Mouse (Mus musculus) adrenal gland, postnatal 25 days (tissue): ENCODE results near the gene Adamts7. TPM values are rescaled to one million over a fixed set of nuclear protein-coding genes. Genes with fewer than 3 reads are reported as not detected.

Source experiments
- DNase-seq: peaks from one replicate; pipeline ENCODE4 v3.0.0; 2021; ENCODE audit warnings: mixed read lengths
- long read RNA-seq: library from polyadenylated mRNA; stranded (forward); transcript quantifications from one replicate; pipeline ENCODE4 v2.0.0, GENCODE M21; 2021
- total RNA-seq: library from RNA; stranded (reverse); gene quantifications from 2 replicates; pipeline ENCODE4 v1.2.3, GENCODE M21; 2021

Adamts7 gene
- 6.0 and 7.5 TPM in 2 replicates for total RNA-seq
- long read RNA-seq = 0 reads

- peak; percentile 46 for DNase-seq
These were observed at the start of gene Adamts7 for GRCm38 (mm10) chr9:90162926-90163748. Gene Adamts7 (plus strand): TSS chr9:90163069.

DNA sequence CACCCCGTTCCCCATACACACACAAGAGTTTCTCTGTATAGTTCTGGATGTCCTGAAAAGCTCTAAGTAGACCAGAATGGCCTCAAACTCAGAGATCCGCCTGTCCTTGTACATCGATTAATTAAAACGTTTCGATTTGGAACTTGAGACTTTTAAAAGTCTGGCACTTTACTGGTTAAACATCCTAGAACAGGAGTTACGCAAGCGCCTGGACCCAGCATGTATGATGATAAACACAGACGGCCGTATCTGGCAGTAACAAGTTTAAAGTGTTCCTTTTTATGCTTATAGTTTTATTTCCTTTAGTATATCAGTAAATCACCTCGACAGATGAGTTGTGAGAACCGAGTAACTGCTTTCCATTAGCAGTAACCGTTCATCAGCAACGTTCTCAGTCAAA lies 49.7 kb upstream of the Adamts7 start:
- no peak for DNase-seq

- peak; percentile 86 for DNase-seq
These were observed 49.0 kb upstream of the Adamts7 start for GRCm38 (mm10) chr9:90113651-90114566.

DNA sequence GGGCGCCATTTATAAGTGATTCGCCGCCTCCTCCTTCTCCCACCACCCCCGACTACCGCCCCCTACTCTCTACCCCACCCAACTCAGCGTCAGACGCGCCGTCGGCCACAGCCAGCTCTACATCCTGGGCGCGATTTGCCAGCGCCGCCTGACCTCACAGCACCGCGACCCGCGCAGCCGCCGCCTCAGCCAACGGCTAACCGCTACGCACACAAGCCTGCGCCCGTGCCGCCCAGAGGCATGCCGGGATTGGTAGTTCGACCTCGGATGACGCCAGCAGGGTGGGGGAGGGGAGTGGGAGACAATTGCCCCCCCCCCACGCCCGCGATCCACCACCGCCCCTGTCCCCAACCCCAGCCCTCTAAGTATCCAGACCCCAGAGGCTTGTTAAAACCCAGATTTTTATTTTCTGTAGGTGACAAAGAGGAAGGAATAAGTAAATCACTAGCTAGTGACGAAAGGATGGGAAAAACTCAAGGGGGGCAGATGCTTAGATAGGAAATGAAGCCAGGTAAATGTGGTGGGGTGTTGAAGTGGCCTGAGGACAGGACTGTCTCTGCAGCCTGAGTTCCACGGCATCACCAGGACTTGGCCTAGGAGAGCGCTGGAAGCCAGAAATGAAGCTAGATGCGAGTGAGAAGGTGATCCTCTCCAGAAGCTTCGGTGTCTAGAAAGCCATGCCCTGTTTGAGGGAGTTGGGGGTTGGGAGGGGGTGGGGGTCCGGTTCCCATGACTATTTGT lies 48.1 kb upstream of the Adamts7 start, which contains the start of gene Morf4l1:
Gene Morf4l1, minus strand, starts transcription at position 208 of the 741 bp plus-strand sequence.
- DNase-seq = peak; percentile 97

- no peak for DNase-seq
These were observed 47.6 kb upstream of the Adamts7 start for GRCm38 (mm10) chr9:90115308-90115700.

DNA sequence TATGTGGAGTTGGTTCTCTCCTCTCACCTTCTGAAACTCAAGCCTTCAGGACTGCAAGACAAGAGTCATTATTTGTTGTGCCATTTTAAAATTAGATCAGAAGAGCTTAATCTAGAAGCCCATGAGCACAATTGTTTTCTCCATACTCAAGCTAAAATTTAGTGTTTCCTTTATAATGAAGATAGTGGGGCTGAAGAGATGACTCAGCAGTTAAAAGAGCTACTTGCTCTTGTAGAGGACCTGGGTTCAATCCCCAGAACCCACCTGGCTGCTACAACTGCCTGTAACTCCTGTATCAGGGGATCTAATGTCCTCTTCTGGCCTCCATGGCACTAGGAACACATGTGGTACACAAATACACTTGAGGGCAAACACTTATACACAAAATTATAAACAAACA lies 45.6 kb upstream of the Adamts7 start:
- no peak for DNase-seq

- no peak for DNase-seq
These were observed 40.6 kb upstream of the Adamts7 start for GRCm38 (mm10) chr9:90122246-90122740.

DNA sequence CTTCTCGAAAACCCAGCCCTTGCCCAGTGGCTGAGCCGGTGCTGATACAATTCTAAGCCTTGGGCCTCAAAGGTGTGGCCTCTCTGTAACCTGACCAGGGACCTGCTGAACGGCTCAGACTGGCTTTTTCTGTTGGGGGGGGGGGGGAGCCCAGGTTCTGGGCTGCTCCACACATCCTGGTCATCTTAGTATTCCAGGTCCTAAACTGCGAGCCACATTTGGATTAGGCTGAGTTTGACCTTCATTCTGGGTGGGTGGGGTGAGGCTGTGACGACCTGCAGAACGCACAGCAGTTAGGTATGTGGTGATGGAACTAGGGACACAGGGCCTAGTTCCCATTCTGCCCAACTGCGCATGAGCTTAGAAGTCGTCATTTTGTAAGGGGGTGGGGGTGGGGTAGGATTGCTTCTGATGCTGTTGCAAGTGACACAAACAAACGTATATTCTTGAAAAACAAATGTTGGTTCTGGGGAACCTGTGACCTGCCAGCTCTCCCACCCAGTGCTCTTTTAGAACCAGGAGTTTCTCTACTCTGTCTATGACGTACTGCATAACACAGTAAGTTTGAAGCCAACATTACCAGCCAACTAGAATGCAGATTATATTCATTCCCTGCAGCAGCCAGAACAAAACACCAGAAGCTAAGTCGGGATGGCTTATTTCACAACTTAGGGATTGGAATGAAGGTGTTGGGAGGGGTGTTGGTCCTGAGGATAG lies 38.6 kb upstream of the Adamts7 start:
- no peak for DNase-seq

GRCm38 (mm10) chr9:90124873-90125245 lies 38.0 kb upstream of the Adamts7 start:
- no peak for DNase-seq

GRCm38 (mm10) chr9:90125416-90126099 lies 37.3 kb upstream of the Adamts7 start:
- no peak for DNase-seq

DNA sequence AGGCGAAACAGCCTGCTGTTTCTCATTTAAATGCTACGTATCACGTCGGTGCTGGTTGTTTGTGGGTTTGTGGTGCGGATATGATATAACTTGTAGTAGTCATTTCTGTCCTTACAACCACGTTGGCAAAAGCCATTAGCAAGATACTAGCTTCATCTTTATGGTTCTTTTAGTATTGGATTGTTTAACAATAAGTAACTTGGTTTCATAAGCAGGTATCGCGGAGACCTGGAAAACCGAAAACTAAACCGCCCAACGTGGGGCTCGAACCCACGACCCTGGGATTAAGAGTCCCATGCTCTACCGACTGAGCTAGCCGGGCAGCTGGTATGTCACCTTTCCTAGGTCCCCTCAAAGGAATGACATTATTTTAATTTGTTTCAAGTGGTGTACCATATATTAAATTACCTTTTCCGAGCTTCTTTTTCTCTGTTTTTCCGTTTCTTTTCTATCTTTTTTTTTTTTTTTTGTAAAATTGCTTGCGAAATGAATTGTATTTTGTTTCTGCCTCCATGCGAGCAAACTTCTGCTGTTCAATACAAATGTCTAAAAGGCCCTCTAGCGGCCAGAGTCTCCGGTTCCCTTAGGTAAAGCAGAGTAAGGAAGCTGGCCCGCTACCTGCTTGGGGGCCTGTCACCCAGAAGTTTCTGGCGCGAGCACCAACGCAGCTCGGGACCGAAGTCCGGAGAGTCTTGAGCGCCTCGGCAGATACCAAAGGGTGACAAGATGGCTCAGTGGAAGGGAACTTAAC lies 36.4 kb upstream of the Adamts7 start:
- peak; percentile 75 for DNase-seq

DNA sequence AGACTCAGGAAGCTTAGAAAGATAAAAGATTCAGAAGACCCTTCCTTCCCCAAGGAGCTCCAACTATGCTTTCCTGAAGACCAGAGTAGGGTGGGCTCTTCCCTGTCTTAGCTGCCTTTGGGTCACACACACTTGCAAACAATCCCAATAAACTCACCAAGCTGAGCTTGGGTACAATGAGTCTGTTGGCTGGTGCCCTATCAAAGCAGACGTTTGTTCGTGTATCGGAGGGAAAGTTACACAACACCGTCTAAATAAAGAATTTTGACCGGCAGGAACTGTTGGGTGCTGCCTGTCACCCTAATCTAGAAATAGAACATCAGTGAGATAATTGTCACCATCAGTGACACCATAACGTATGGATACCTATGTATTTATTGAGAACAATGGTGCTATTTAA lies 35.7 kb upstream of the Adamts7 start:
- DNase-seq = no peak

GRCm38 (mm10) chr9:90128636-90129201 lies 34.1 kb upstream of the Adamts7 start:
- no peak for DNase-seq

DNA sequence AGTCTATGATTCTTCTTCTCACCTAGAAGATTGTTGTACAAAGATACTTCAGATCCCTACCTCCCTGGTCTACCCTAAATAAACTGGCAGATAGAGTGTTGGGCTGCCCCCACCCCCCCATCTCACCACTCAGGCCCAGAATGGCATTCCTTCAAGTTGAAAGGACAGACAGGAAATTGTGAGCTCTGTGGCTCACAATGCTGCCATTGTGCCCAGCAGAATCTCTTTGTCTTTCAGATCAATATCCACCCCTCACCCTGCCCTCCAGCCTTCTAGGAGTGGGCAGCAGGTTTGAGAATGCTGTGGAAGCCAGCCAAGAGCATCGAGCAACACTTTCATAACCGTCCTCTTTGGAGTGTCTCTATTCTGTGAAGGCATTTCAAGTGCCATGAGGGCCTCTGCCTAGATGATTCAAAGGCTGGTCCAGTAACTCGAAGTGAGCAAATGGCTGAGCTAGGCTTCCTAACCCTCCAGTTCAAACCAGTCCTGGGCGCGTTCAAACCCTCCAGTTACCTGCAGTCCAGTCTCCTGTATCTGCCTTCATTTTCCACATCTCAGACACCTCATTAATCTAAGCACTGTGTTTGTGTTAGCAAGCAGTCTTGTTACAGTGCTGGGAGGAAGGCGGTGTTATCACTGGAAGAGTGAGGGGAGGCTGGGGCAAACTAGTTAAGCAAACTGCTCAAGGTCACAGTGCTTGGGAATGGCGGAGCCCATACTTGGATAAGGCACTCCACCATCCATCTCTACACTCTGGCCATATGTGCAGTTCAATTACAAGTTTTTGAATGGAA lies 29.1 kb upstream of the Adamts7 start:
- DNase-seq = no peak

GRCm38 (mm10) chr9:90135466-90135865 lies 27.4 kb upstream of the Adamts7 start:
- no peak for DNase-seq

DNA sequence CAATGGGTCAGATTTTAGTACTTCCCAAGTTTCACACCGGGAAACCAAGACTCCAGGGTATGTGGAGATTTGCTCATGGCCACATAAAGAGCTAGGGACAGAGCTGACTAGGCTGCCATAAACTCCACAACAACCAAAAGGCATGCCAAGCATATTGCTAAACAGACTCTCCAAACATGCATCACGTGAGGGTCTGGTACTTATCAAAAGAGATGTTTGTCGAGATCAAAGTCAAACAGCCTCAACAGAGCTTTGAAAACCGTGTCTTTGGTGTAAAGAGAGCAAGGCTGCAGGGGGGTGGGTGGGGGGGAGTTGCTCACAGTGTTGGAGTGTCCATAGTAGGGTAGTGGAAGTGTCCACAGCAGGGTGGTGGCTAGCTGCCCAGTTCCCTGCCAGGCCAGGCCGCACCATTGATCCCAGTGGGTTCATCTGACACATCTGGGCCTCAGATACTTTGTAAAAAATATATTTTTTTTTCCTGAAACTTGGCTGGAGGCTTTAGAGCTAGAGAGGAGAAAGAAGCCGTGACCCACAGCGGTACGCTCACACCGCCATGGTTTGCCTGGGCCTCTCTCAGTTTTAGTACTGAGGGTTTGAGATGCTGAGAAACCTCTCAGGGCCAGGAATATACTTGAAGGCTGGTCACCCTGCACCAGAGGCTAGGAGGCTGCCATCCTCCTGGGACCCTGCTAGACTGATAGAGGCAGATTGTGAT lies 26.7 kb upstream of the Adamts7 start:
- DNase-seq = no peak

- no peak for DNase-seq
These were observed 26.2 kb upstream of the Adamts7 start for GRCm38 (mm10) chr9:90136678-90136965.

DNA sequence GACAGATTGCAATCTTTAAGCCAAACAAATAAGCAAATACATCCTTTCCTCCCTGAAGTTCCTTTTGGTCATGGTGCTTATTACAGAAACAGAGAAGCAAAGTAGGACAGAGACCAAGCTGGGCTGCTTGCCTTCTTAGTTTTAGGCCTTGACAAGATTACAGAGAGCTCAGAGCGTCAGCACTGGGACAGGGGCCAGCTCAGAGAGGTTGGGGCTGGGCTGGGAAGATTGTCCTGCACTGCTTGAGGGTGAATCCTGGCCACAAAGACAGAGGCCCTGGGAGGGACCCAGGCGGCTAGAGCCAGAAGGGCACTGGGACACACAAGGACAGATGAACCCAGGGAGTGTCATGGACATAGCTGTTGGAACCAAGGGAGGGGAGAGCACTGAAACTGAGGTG lies 17.1 kb upstream of the Adamts7 start:
- peak; percentile 78 for DNase-seq
